Mouse (Mus musculus) ES-E14 (cell line): Measurements from ENCODE around the gene Lpcat3. TPM values are rescaled to one million over a fixed set of nuclear protein-coding genes. Genes with fewer than 3 reads are reported as not detected.

ENCODE experiments used
- DNase-seq: peaks from one replicate; pipeline ENCODE4 v3.0.0-alpha.2; 2013; ENCODE audit warnings: low read depth, low spot score
- H3K27ac ChIP-seq: 2 replicates; pipeline ENCODE4 v1.5.1; 2012; ENCODE audit warnings: low read depth, mild to moderate bottlenecking, low read length, moderate library complexity, mixed read lengths; ENCODE audit not compliant: poor library complexity, insufficient read depth, severe bottlenecking
- H3K36me3 ChIP-seq: 2 replicates; pipeline ENCODE4 v1.6.1; 2012; ENCODE audit warnings: mild to moderate bottlenecking, low read length, moderate library complexity, mixed read lengths; ENCODE audit not compliant: control insufficient read depth, poor library complexity, insufficient read depth, severe bottlenecking
- H3K4me1 ChIP-seq, 2 experiments: fragments of 150-350 bp in 1 of 2; sonication (generic) in 1 of 2; 2 replicates each; pipeline ENCODE4 v1.6.1; 2012; ENCODE audit warnings: low read length in 2 of 2, mild to moderate bottlenecking in 1 of 2, mixed read lengths in 1 of 2; ENCODE audit not compliant: control insufficient read depth in 2 of 2, insufficient read depth in 2 of 2, poor library complexity in 1 of 2
- H3K4me3 ChIP-seq, 2 experiments: fragments of 150-350 bp in 1 of 2; sonication (generic) in 1 of 2; 2 replicates each; pipeline ENCODE4 v1.5.1; 2012; ENCODE audit warnings: low read length in 2 of 2, low read depth in 1 of 2, mild to moderate bottlenecking in 1 of 2, mixed read lengths in 1 of 2; ENCODE audit not compliant: insufficient read depth in 1 of 2, poor library complexity in 1 of 2, severe bottlenecking in 1 of 2
- H3K9ac ChIP-seq: 2 replicates; pipeline ENCODE4 v1.6.1; 2012; ENCODE audit warnings: low read depth, mild to moderate bottlenecking, low read length, mixed read lengths; ENCODE audit not compliant: poor library complexity, insufficient read depth, severe bottlenecking
- H3K9me3 ChIP-seq: fragments of 150-350 bp; sonication (generic); 2 replicates; pipeline ENCODE4 v1.6.1; 2012; ENCODE audit warnings: low read depth, mild to moderate bottlenecking, low read length; ENCODE audit not compliant: control insufficient read depth, insufficient read depth
- CHD2 ChIP-seq: IDR thresholded peaks from 2 replicates; pipeline ENCODE4 v1.6.1; 2014; ENCODE audit warnings: mild to moderate bottlenecking, low read depth, low read length, inconsistent platforms
- HCFC1 ChIP-seq: IDR thresholded peaks from 2 replicates; pipeline ENCODE4 v1.6.1; 2012; ENCODE audit warnings: low read length, inconsistent platforms, borderline replicate concordance; ENCODE audit not compliant: insufficient read depth
- MAFK ChIP-seq: IDR thresholded peaks from 2 replicates; pipeline ENCODE4 v1.6.1; 2014; ENCODE audit warnings: mild to moderate bottlenecking, low read depth, low read length, inconsistent platforms; ENCODE audit not compliant: insufficient read depth
- ZC3H11A ChIP-seq: IDR thresholded peaks from 2 replicates; pipeline ENCODE4 v1.6.1; 2012; ENCODE audit warnings: low read depth, mild to moderate bottlenecking, inconsistent platforms, low read length, borderline replicate concordance
- ZNF384 ChIP-seq: IDR thresholded peaks from 2 replicates; pipeline ENCODE4 v1.6.1; 2012; ENCODE audit warnings: low read depth, low read length, inconsistent platforms
- in situ Hi-C, 2 experiments: fragments of 600-800 bp; cut with MboI; formaldehyde crosslinking; loops; one replicate each; pipeline ENCODE4 v1.15.1; 2025; ENCODE audit warnings: low sequenced_read_pairs in 2 of 2, inconsistent platforms in 1 of 2; ENCODE audit not compliant: unreplicated experiment in 2 of 2
- total RNA-seq: library from RNA; depleted of rRNA; stranded (reverse); fragments of 300-350 nt; gene quantifications from 2 replicates; pipeline ENCODE4 v1.2.3, GENCODE M21; 2012

Gene Lpcat3
- total RNA-seq, 1 experiment = 65.5 TPM

DNA sequence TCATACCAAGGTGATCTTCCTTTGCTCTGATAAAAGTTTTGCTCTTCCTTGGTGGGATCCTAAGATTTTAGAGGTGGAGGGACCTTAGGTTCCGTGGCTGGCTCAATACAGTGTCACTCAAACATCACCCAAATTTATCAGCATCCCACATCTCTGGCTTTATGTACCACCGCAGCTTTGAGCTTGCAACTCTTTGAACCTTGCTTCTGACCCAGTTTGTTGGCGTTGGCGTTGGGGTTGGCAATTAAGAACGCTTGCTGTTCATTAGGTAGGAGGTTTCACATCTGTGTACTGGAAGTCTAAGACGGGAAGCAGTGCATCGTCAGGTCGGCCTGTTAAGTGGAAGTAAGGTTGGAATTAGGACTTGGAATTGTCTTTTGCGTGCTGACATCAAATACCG, 2.2 kb downstream of the Lpcat3 start:
- H3K36me3 ChIP-seq = no peaks in the 10 kb centered on the region

GRCm38 (mm10) chr6:124669234-124669859, 6.5 kb downstream of the Lpcat3 start:
- Histone ChIP-seq H3K27ac (no peak overlapping the region), H3K4me1 (peaks cover 3 to 7% of the 10 kb centered on the region in 2 experiments), H3K9me3 (no peaks in the 10 kb centered on the region), H3K4me3 (no peak overlapping the region), H3K36me3 (peaks cover 3% of the 10 kb centered on the region; the same call in 1 of the 2 replicates), H3K9ac (no peak overlapping the region)
- TF ChIP-seq ZNF384 (no peak), CHD2 (no peak), MAFK (no peak), ZC3H11A (no peak), HCFC1 (no peak)
- in situ Hi-C loops = no loop called here
- DNase-seq = no peak

More for the DNA sequence above, 2.2 kb downstream of the Lpcat3 start:
- Histone ChIP-seq H3K9me3 (no peaks in the 10 kb centered on the region), H3K9ac (no peak overlapping the region), H3K27ac (no peak overlapping the region), H3K4me3 (no peak overlapping the region), H3K4me1 (peaks cover 0 to 3% of the 10 kb centered on the region in 2 experiments; a peak in 2 of 4 replicates)
- no peak for TF ChIP-seq MAFK
- TF ChIP-seq ZNF384 = no peak
- no peak for TF ChIP-seq ZC3H11A
- TF ChIP-seq CHD2 = no peak
- TF ChIP-seq HCFC1 = no peak
- in situ Hi-C loops = no loop called here
- no peak for DNase-seq

GRCm38 (mm10) chr6:124670281-124670900, 7.6 kb downstream of the Lpcat3 start:
- TF ChIP-seq ZNF384 (no peak), CHD2 (no peak), ZC3H11A (no peak), HCFC1 (no peak), MAFK (no peak)
- peaks cover 3 to 7% of the 10 kb centered on the region in 2 experiments for H3K4me1 ChIP-seq
- peaks cover 7% of the 10 kb centered on the region; the same call in 1 of the 2 replicates for H3K36me3 ChIP-seq
- no peaks in the 10 kb centered on the region for H3K9me3 ChIP-seq
- no peak overlapping the region for H3K9ac ChIP-seq
- in situ Hi-C loops = no loop called here
- H3K27ac ChIP-seq = no peak overlapping the region
- H3K4me3 ChIP-seq = no peak overlapping the region
- DNase-seq = no peak

DNA sequence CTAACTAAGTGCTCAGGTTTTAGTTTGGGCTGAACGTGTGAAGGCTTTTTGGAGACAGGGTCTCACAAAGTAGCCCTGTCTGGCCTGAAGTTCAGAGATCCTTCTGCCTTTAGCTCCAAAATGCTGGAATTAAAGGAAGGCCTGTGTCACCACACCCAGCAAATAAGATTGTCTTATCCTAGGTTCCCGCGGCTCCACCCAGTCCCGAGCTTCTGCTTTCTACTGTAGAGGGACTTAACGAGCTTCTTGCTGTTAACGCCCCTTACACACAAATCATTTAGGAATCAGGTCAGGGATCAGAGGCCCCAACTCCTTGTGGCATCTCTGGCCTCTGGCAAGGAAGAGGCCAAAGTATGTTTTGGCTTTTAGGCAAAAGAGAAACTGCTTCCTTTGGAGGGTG, 9.3 kb downstream of the Lpcat3 start:
- no peak for TF ChIP-seq MAFK
- no peak for TF ChIP-seq HCFC1
- no peak for TF ChIP-seq ZC3H11A
- no peak for TF ChIP-seq ZNF384
- TF ChIP-seq CHD2 = no peak
- in situ Hi-C loops = no loop called here
- no peak for DNase-seq

More for the DNA sequence above, 9.3 kb downstream of the Lpcat3 start:
- Histone ChIP-seq H3K9me3 (no peaks in the 10 kb centered on the region), H3K4me3 (no peak overlapping the region), H3K4me1 (peaks cover 7 to 9% of the 10 kb centered on the region in 2 experiments), H3K27ac (no peak overlapping the region), H3K36me3 (peaks cover 8% of the 10 kb centered on the region; the same call in 1 of the 2 replicates), H3K9ac (no peak overlapping the region)
